In the genomic region with DNA sequence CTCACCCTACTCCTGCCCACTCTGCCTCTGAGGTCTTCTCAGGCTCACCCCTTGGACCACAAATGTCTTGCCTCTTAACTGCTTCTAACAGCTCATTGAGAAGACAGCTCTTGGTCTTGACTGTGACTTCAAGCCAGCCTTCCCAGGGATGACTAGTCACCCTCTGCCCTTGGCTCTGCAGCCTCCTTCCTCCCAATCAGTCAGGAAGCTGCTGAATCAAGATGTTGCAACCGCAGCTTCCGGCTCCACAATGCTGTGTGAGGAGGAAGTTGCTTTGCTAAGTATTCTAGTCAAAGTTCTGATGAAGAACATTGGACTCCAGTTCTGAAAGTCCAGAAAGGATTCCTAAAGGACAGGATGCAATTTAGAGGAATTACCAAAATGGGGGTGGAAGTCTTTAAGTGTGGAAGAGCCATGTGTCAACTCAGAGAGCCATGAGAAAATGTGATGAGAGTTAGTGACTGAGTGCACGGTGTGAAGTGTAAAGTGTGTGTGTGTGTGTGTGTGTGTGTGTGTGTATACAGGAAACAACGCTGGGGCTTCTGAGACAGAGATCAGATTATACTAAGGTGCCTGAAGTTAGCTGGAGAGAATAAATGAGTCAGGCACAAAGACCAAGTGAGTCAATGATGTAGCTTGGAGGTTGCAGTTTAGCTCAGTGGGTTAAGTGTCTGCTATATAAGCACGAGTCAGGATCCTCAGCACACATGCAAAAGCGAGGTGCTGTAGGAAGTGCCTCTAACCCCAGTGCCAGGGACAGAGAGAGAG, we compare ENCODE assay signal across 9 mouse cellular contexts. TPM values are rescaled to one million over a fixed set of nuclear protein-coding genes. Genes with fewer than 3 reads are reported as not detected.
DNase-seq lines count a peak whose midpoint lies in the region; ATAC-seq and TF ChIP-seq lines count a peak whose summit lies in the region.
"Had no signal": no experiment of that assay in that cellular context is flagged by ENCODE, and none has a peak within 500 bp of the region (broad histone marks: within the 10 kb centered on the region; RNA-seq: fewer than 3 reads in every experiment).

No protein-coding gene starts in this region.

- H3K36me3 ChIP-seq in intestine, postnatal 0 days (ENCODE audit: control insufficient read depth, insufficient read depth), result no peaks in the 10 kb centered on the region
- no peaks in the 10 kb centered on the region for H3K36me3 ChIP-seq in megakaryocyte, embryonic 14.5 days (replicated peaks; ENCODE audit: low read length)
- H3K36me3 ChIP-seq in forebrain, embryonic 13.5 days (ENCODE audit: poor library complexity, severe bottlenecking), result no peaks in the 10 kb centered on the region
- no peaks in the 10 kb centered on the region for H3K36me3 ChIP-seq in midbrain, embryonic 13.5 days
- H3K36me3 ChIP-seq: limb, embryonic 12.5 days had no signal

- peak; percentile 77 for ATAC-seq in intestine, postnatal 0 days
- no peak for ATAC-seq in forebrain, embryonic 13.5 days
- no peak for ATAC-seq in midbrain, embryonic 13.5 days

- H3K4me2 ChIP-seq in intestine, postnatal 0 days (replicated peaks; ENCODE audit: low read depth), result no peak overlapping the region; the same call in 1 of the 2 replicates
- no peak overlapping the region for H3K4me2 ChIP-seq in forebrain, embryonic 13.5 days
- no peak overlapping the region for H3K4me2 ChIP-seq in midbrain, embryonic 13.5 days (replicated peaks)
- H3K4me2 ChIP-seq: limb, embryonic 12.5 days had no signal

- no peak overlapping the region for H3K9ac ChIP-seq in intestine, postnatal 0 days (ENCODE audit: low read depth, low read length)
- no peak overlapping the region for H3K9ac ChIP-seq in forebrain, embryonic 13.5 days
- H3K9ac ChIP-seq in midbrain, embryonic 13.5 days (replicated peaks), result no peak overlapping the region
- H3K9ac ChIP-seq: limb, embryonic 12.5 days had no signal

- no peak for TF ChIP-seq CTCF in bone marrow, adult 2 months (IDR thresholded peaks at IDR 0.05; ENCODE audit: control insufficient read depth, insufficient read depth, low read length)
- no peak for TF ChIP-seq CTCF in intestine, postnatal 0 days (IDR thresholded peaks at IDR 0.05; ENCODE audit: low read depth)

- no peaks in the 10 kb centered on the region for H3K27me3 ChIP-seq in intestine, postnatal 0 days (replicated peaks; ENCODE audit: control insufficient read depth, insufficient read depth, low read length)
- H3K27me3 ChIP-seq in megakaryocyte, embryonic 14.5 days (replicated peaks), result no peaks in the 10 kb centered on the region
- H3K27me3 ChIP-seq in forebrain, embryonic 13.5 days, result no peaks in the 10 kb centered on the region
- H3K27me3 ChIP-seq in midbrain, embryonic 13.5 days, result no peaks in the 10 kb centered on the region
- H3K27me3 ChIP-seq: limb, embryonic 12.5 days had no signal

- no peak overlapping the region for H3K4me3 ChIP-seq in bone marrow, adult 2 months (replicated peaks; ENCODE audit: control insufficient read depth, low read depth, low read length)
- no peak overlapping the region for H3K4me3 ChIP-seq in intestine, postnatal 0 days (ENCODE audit: low read depth, low read length)
- H3K4me3 ChIP-seq in megakaryocyte, embryonic 14.5 days (replicated peaks), result peak overlapping the region; percentile 70
- H3K4me3 ChIP-seq in forebrain, embryonic 13.5 days, result no peak overlapping the region
- H3K4me3 ChIP-seq in midbrain, embryonic 13.5 days (replicated peaks), result no peak overlapping the region
- H3K4me3 ChIP-seq: limb, embryonic 12.5 days had no signal

- peak overlapping the region; percentile 59; the same call in 1 of the 2 replicates for H3K27ac ChIP-seq in bone marrow, adult 2 months (ENCODE audit: control insufficient read depth, insufficient read depth, low read depth, low read length, poor library complexity)
- H3K27ac ChIP-seq in intestine, postnatal 0 days (ENCODE audit: low read depth, low read length), result peak overlapping the region; percentile 22
- H3K27ac ChIP-seq in forebrain, embryonic 13.5 days, result no peak overlapping the region
- H3K27ac ChIP-seq in midbrain, embryonic 13.5 days, result no peak overlapping the region
- H3K27ac ChIP-seq: limb, embryonic 12.5 days had no signal

- H3K9me3 ChIP-seq in intestine, postnatal 0 days (ENCODE audit: control insufficient read depth), result no peaks in the 10 kb centered on the region
- H3K9me3 ChIP-seq in megakaryocyte, embryonic 14.5 days, result no peaks in the 10 kb centered on the region
- H3K9me3 ChIP-seq in forebrain, embryonic 13.5 days (replicated peaks), result no peaks in the 10 kb centered on the region
- no peaks in the 10 kb centered on the region for H3K9me3 ChIP-seq in midbrain, embryonic 13.5 days
- H3K9me3 ChIP-seq: limb, embryonic 12.5 days had no signal

- under 1% methylated on average over 6 of the region's 6 CpGs for WGBS in bone marrow, adult 2 months
- WGBS in intestine, postnatal 0 days, result 28% methylated on average over 6 of the region's 6 CpGs
- 77% methylated on average over 6 of the region's 6 CpGs for WGBS in forebrain, embryonic 13.5 days
- 85% methylated on average over 6 of the region's 6 CpGs for WGBS in midbrain, embryonic 13.5 days

- DNase-seq in CD8-positive naive resting alpha-beta T cell, adult 2 months (ENCODE audit: low read depth in 2 of 2, low spot score in 2 of 2), result peak; percentile 70 to 75
- no peak for DNase-seq in cerebellum, postnatal 25 days
- no peak for DNase-seq in embryo, embryonic 11 days

- no peak for TF ChIP-seq POLR2A in bone marrow, adult 2 months (IDR thresholded peaks at IDR 0.05; ENCODE audit: borderline replicate concordance, control insufficient read depth, low read depth, low read length)

- peaks cover 11% of the 10 kb centered on the region for H3K4me1 ChIP-seq in bone marrow, adult 2 months (ENCODE audit: control insufficient read depth, insufficient read depth, low read length)
- 0 out of 2 replicates have a peak, but pooled peaks cover under 1% of the 10 kb centered on the region for H3K4me1 ChIP-seq in intestine, postnatal 0 days (replicated peaks; ENCODE audit: control insufficient read depth, insufficient read depth, low read length)
- H3K4me1 ChIP-seq in megakaryocyte, embryonic 14.5 days, result peaks cover 55% of the 10 kb centered on the region
- H3K4me1 ChIP-seq in forebrain, embryonic 13.5 days, result no peaks in the 10 kb centered on the region
- no peaks in the 10 kb centered on the region for H3K4me1 ChIP-seq in midbrain, embryonic 13.5 days (replicated peaks)
- H3K4me1 ChIP-seq: limb, embryonic 12.5 days had no signal

RNA-seq across cellular contexts. Expression of a gene that starts 14.5 kb away (rescaled TPM):
- polyA plus RNA-seq in bone marrow, adult 2 months (2011; ENCODE audit: insufficient read depth, insufficient read length, low replicate concordance, missing spikeins), result 11.3 and 17.9 TPM in 2 replicates
- polyA plus RNA-seq in intestine, postnatal 0 days (2015; fragmentation: Nextera tagmentation; extraction: Ambion mirVana), result 58.8 and 63.5 TPM in 2 replicates
- 3.3 TPM in 1 of 2 replicates, not detected in the other for polyA plus RNA-seq in megakaryocyte, embryonic 14.5 days (2012; ENCODE audit: insufficient read depth, low replicate concordance)
- polyA plus RNA-seq in forebrain, embryonic 13.5 days (2015; fragmentation: Nextera tagmentation; extraction: Ambion mirVana), result 204 and 230 TPM in 2 replicates
- polyA plus RNA-seq in midbrain, embryonic 13.5 days (2015; fragmentation: Nextera tagmentation; extraction: Ambion mirVana), result 205 and 209 TPM in 2 replicates

RNA-seq across cellular contexts. Expression of a gene that starts 58.7 kb away (rescaled TPM):
- 2.2 and 11.4 TPM in 2 replicates for polyA plus RNA-seq in bone marrow, adult 2 months (2011; ENCODE audit: insufficient read depth, insufficient read length, low replicate concordance, missing spikeins)
- 2.7 and 5.8 TPM in 2 replicates for polyA plus RNA-seq in intestine, postnatal 0 days (2015; fragmentation: Nextera tagmentation; extraction: Ambion mirVana)
- polyA plus RNA-seq in megakaryocyte, embryonic 14.5 days (2012; ENCODE audit: insufficient read depth, low replicate concordance), result 0.13 and 0.70 TPM in 2 replicates
- 11.6 and 12.5 TPM in 2 replicates for polyA plus RNA-seq in forebrain, embryonic 13.5 days (2015; fragmentation: Nextera tagmentation; extraction: Ambion mirVana)
- 7.1 and 11.2 TPM in 2 replicates for polyA plus RNA-seq in midbrain, embryonic 13.5 days (2015; fragmentation: Nextera tagmentation; extraction: Ambion mirVana)

Comparison
In these comparisons a context has a peak if more than half of its experiments do, and no peak if none do; other contexts are left out.
1. DNase-seq: peak in CD8-positive naive resting alpha-beta T cell, adult 2 months (2 of 2); none in cerebellum, postnatal 25 days (0 of 2) and embryo, embryonic 11 days (single experiment).
2. H3K27ac ChIP-seq: peak in bone marrow, adult 2 months (single experiment) and intestine, postnatal 0 days (single experiment); none in forebrain, embryonic 13.5 days (single experiment) and midbrain, embryonic 13.5 days (single experiment).